Comparison of ENCODE assay signal across 16 mouse cellular contexts in genomic region chr2:75815521-75815920, GRCm38 (mm10).
"Had no signal": no experiment of that assay in that cellular context is flagged by ENCODE, and none has a peak within 500 bp of the region (broad histone marks: within the 10 kb centered on the region; RNA-seq: fewer than 3 reads in every experiment).

No protein-coding gene starts in this region.

- H3K36me3 ChIP-seq: intestine, embryonic 15.5 days; liver, embryonic 13.5 days; stomach, embryonic 15.5 days had no signal

- H3K9ac ChIP-seq: intestine, embryonic 15.5 days; liver, embryonic 13.5 days; stomach, embryonic 15.5 days had no signal

- DNase-seq: layer of hippocampus, postnatal 36 days; liver, embryonic 13.5 days; lung, adult 2 months; lung, postnatal 14 days; lung, postnatal 4 days; midbrain, embryonic 14.5 days; retina, postnatal 1 day; right cerebral cortex, postnatal 25 days; spleen, adult 18-20 months; thymus, adult 2 months; thymus, postnatal 14 days; thymus, postnatal 4 days had no signal

- H3K27ac ChIP-seq: intestine, embryonic 15.5 days; left cerebral cortex, adult 2 months; liver, embryonic 13.5 days; stomach, embryonic 15.5 days had no signal

- H3K4me3 ChIP-seq: intestine, embryonic 15.5 days; left cerebral cortex, adult 2 months; liver, embryonic 13.5 days; stomach, embryonic 15.5 days had no signal

- H3K27me3 ChIP-seq: intestine, embryonic 15.5 days; liver, embryonic 13.5 days; stomach, embryonic 15.5 days had no signal

- H3K9me3 ChIP-seq: intestine, embryonic 15.5 days; liver, embryonic 13.5 days; stomach, embryonic 15.5 days had no signal

- H3K4me2 ChIP-seq: intestine, embryonic 15.5 days; liver, embryonic 13.5 days; midbrain, embryonic 11.5 days; stomach, embryonic 15.5 days had no signal

- ATAC-seq: intestine, embryonic 15.5 days had no signal

- H3K4me1 ChIP-seq: liver, embryonic 13.5 days had no signal
